Mouse (Mus musculus): ENCODE results near the gene Elavl2.
A peak's percentile ranks its signal among the peaks of the same experiment; 100 is the strongest.

Gene Elavl2

DNA sequence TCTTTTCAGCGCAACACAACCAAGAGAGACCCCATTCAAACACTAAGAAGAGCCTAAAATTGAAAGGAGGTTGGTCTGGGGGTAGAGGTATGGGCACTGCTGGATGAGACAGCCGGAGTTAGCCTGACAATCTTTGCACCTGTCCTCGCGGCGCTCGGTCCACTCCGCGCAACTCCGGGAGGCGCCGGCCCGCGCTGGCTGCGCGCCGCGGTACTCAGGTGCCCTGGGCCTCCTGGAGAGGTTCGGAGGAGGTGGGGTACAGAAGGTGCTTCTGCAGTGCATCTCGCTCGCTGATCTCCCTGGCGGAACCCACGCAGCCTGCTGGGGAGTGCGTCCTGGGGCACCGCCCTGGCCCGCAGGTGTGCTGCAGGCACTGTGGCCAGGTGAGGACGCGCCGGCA lies at the start of gene Elavl2:
Gene Elavl2 (minus strand): TSS at position 363 of the 400 bp plus-strand sequence.
- peak; percentile 12 for DNase-seq (ENCODE audit: low spot score)

DNA sequence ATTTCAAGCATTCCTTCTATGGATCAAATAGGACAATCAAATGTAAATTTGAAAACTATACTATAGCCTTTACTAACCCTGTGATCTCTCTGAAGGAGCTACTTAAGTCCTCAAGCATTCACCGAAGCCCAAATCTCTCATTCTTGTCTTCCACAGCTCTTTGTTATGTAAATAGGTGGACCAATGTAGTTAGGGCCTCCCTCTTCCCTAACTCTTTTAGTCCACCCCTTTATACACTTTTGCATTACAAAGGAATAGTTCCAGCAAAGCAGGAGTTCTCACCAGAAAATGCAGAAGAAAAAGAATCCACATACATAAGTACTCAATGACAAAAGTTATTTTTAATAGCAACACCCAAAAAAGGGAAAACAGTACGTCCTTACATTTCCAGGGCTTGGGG lies 47.3 kb upstream of the Elavl2 start:
- no peak for DNase-seq (ENCODE audit: low spot score)

DNA sequence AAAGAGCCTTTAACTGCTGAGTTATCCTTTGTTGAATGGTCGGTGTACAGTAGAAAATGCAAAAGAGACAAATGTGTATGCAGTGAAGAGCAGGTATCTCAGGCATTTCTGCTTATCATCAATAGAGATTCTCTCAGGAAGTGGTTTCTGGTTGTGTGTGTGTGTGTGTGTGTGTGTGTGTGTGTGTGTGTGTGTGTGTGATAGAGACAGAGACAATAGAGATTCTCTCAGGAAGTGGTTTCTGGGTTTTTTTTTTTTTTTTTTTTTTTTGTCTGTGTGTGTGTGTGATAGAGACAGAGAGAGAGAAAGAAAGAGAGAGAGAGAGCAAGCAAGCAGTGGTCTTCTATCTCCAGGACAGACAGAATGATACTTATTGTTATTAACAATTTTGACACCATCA lies 15.0 kb upstream of the Elavl2 start:
- DNase-seq (ENCODE audit: low spot score) = no peak

DNA sequence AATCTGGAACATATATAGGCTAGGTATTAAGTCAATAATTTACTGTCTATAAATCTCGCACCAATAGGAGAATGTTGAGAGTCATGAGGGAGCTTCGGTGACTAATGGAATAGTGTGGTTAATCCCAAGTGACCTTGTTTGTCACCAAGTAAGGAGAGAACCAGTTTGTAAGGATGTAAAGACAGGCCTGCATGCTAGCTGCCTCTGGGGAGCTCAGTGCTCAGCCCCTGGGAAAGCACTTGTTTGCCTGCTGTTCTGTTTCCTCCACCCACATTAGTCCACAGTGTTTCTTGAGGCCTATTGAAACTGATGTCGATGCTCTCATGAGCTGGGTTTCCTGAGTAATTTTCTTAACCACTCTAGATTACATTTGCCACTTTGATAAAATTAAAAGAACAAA lies 4.5 kb upstream of the Elavl2 start:
- no peak for DNase-seq (ENCODE audit: low spot score)

DNA sequence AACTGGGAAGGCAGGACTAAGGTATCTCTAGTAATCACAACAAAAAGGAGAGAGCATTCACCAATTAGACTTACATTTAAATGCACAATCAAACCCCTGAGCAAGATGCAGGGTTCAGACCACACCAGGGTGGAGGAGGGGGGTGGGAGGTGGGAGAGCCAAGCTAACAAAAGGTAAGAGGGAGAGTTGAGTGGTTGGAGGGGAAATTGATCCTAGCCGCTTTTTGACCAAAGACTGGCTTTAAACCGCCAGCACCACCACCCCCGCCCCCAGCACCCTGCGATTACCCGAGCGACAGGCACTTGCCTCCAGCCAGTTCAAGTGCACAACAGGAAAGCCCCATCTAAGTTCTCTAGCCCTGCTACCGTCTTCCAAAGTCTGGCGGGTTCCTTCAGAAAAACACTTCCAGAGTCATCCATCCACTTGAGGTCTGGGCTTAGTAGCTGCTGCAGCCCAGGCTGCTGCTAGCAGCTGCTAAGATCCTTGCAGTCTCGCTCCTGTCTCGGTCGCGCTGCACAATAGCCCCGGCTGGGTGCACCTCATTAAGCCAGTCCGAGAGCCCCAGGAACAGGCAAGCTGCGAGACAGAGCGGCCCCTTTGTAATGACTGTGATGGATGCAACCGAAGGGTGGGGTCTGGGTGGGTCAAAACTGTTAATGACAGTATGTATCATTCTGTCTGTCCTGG lies 932 bp downstream of the Elavl2 start:
- peak; percentile 73 for DNase-seq (ENCODE audit: low spot score)

DNA sequence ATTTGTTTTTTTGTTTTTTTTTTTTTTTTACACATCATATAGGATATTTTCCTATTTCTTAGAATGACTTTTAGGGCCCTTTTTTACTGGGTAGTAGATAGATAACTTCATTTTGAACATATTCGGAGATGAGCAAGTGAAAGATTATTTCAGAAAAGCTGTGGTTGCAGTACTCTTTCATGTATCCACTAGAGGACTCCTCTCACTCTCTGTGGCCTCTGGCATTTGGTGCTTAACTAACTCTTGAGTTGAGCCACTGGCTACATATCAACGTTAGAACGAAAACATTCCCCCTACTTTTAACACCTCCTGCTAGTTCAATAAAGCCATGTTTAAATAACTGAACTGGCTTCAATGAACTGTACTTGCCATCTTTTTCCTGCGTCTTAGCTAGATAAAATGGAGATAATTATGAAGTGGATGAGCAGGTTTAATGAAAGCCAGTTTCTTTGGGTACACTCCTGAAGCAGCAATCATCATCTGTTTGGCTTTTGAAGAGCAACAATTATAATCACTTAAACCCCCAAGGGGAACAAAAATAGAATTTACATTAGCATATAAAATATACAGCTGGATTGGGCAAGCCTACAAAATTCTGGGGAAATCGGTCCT lies 8.5 kb downstream of the Elavl2 start:
- no peak for DNase-seq (ENCODE audit: low spot score)

DNA sequence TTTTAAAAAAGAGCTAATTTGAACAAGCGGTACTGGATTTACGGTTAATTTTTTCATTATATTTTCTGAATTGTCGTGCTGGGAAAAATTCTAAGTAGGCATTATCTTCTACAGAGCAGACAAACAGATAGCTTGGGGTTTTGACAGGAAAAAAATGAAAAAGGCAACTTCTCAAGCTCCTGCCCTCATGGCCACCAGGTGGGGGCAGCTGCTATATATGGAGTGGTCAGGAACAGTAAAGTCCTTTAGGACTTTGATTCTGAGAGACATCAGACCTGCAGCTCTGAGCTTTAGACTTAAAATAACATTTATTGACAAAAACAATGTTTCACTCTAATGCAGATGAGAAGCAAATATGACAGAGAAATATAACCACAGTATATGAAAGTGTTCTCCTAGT lies 12.9 kb downstream of the Elavl2 start:
- no peak for DNase-seq (ENCODE audit: low spot score)

DNA sequence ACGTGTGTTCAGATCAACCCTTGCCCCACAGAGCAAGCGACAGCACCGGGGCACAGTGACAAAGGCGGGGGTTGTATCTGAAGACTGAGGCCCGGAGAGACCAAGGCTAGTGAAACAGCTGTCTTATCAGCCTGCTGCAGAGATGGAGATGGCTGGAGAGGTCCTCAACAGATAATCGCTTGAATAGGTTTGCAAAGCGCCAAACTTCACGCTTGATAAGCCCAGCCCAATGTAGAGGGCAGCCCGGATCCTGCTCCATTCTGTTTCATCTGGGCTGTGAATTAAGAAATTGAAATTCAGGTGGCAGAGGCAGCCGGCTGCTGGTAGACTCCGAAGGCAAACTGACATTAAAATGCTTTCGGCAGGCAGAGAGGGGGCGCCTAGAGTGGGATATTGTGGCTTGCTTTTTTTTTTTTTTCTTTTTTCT lies 19.4 kb downstream of the Elavl2 start:
- peak; percentile 14 for DNase-seq (ENCODE audit: low spot score)

DNA sequence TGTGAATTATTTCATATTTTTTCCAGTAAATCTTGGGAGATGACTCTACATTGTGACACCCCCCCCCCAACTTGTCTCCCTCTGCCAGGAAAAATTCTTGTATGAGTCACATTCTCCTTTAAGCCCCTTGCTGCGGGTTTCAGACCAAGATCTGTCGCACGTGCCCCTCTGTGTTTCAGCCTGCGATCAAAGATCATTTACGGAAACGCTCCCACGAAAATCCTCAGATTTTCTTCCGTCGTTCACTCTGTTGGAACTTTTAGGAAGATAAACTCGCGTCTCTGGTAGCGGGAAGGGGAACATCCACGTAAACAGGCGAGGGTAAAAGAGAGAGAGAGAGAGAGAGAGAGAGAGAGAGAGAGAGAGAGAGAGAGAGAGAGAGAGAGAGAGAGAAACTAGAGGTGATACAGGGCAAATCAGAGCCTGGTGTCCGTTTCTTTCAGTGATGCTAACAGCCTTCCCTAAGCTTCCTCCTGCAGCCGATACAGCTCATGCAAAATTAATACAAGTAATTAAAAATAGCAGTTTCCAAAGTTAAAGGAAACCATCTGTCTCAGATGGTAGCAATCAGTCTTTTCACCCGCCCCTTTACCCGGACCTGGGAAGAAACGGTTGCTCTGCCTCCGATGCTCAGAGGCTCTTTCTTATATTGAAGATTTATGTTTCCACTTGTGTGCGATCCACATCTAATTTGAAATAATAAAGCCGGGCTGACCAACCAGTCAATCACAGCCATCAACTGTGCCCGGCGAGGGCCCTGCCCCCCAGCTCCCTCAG lies 20.1 kb downstream of the Elavl2 start:
- DNase-seq (ENCODE audit: low spot score) = no peak

DNA sequence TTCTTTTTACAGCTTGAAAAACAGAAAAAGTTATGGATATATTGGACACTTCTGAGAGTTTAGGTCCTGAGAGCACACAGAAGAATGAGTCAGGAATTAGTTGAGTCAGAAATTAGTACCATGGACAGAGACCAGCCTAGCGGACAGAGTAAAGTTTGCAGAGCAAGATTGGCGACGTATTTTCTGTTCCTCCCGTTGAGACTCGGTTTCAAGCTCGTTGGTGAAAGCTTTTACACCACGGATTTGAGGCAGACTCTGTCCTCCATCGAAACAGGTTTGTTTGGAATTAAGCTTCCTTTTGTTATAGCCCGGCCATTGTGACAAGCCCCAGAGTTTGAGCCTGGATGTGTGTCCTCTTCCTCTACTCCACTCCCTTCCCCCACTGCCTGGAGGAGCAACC lies 21.0 kb downstream of the Elavl2 start:
- DNase-seq (ENCODE audit: low spot score) = peak; percentile 81

DNA sequence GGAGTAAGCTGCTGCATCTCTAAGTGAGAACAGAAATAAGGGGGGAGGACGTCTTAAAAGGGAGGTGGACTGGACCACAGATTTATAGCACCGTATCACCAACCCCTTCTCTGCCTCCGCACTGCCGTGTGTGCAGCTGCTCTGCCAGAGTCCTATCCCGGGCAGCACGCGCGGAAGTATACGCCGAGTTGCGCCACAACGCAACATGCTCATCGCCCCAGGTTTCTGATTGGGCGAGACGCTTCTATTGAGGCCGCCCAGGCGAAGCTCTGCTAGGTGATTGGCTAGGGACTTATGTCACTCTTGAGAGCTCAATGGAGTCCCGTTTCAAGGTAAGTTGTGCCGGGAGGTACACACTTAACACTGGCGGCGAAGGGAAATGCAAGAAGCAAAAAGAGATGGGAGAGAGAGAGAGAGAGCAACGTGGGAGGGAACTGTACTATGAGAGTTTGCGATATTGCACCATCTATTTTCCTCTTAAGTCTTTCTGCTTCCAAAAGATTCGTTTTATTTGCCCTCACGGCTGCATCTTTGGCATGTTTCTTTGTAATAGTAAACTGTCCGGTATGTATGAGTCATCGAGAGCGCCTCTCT lies 24.2 kb downstream of the Elavl2 start:
- DNase-seq (ENCODE audit: low spot score) = peak; percentile 98

DNA sequence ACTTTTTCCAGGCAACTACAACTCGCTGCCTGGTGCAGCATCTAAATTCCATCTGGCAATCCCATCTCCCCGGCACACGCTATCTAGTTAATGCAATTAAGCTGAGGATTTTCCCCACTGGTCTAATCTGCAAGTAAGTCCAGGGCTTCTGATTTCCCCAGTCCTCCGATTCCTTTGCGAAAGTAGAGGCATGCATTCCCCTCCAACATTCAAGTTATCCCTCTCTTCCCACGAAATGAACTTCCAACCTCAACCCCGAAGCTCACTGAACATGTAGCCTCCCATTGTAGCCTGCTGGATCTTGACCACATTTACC lies 25.3 kb downstream of the Elavl2 start:
- no peak for DNase-seq (ENCODE audit: low spot score)

DNA sequence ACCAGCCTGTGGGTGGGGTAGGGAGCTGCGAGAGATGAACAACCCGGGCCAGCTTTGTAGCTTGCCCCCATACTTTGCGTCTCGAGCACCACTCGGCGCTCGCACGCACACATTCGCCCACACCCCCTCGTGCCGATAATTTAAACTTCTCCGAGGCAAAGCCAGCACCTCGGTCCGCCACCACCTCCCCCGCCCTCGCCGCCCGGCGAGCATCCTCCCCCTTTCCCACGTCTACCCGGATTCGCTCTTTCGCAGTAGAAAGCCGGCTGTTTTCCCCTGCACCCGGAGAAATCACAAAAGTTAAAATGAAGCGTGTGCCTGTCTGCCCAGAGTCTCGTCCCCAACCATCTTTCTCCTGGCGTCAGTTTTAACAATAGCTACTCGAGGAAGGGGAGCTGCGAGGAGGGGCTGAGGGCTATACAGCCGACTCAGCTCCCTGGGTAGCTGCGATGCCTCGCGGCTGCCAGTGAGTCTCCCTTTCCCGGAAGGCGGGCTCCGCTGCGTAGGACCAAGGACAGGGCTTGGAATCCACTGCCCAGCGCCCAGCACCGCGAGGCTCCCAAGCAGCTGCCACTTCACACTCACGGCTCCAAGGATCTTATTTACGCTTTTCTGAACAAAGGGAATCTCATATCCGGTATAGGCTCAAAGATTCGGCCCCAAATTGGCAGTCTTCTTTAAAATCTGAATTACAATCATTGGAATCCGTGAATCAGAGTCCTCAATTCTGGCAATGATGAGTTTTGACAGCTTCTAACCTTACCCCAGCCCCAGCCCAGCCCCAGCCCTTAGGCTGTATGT lies 25.8 kb downstream of the Elavl2 start:
- peak; percentile 80 for DNase-seq (ENCODE audit: low spot score)

DNA sequence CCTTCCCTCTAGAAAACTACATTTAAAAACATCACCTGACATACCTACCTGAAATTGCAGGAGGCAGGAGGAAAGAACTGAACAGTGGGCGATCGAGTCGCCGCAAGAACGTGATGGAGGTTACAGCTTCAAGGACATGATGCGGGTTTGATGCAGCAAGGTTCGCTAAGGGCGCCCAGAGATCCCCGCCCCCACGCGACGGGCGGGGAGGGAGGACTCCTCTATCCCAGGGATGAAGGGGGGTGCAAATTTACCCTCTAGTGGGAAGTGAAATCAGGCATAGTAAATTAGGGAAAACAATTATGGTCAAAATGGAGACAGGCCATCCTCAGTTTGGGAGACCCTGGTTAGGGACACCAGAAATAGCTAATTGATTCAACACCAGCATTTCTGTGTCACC lies 27.7 kb downstream of the Elavl2 start:
- no peak for DNase-seq (ENCODE audit: low spot score)

DNA sequence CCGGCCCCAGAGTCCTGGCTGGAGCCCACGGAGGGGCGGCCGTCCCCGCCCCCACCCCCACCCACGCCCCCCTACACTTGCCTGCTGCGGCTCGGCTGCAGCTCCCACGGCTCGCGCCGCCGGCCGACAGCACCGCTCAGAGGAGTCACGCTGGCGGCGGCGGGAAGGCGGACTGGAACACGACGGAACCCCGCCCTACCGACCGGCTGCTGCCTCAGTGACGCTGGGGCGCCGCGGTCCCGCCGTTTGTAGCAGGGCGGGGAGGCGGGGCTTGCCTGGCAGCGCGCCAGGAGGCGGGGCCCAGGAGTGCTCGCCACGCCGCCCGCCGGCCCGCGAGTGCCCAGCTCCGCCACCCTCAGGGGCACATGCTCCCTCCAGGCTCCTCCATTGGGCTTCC lies 28.8 kb downstream of the Elavl2 start:
- peak; percentile 81 for DNase-seq (ENCODE audit: low spot score)

DNA sequence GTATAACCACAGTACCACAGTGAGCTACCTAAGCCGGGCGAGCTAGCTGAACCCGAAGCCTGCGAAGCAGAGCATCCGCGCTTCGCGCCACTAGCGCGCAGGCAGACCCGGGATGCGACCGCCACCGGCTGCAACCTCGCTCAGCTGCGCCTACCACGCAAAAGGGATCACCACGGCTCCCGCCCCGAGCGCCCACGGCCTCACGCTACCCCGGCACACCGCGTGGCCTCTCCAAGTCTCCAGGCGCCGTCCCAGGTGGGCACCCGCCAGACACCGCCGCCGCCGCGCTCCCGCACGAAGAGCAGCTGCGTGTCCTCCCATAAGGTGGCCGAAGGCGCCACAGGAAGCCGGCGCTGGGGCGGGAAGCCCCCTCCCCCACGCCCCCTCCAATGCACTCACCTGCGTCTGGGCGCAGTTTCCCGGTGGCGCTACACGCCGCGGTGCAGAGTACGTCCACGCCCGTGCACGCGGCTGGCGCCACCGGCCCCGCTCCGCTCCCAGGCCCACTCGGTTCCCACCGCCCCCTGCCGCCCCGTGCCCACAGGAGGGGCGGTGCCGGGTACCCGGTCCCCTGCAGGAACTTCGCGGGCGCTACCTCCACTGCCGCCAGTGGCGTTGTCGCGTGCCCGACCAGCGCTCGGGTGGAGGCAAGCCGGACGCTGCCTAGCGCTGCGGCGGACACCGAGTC lies 29.3 kb downstream of the Elavl2 start:
- DNase-seq (ENCODE audit: low spot score) = peak; percentile 50

DNA sequence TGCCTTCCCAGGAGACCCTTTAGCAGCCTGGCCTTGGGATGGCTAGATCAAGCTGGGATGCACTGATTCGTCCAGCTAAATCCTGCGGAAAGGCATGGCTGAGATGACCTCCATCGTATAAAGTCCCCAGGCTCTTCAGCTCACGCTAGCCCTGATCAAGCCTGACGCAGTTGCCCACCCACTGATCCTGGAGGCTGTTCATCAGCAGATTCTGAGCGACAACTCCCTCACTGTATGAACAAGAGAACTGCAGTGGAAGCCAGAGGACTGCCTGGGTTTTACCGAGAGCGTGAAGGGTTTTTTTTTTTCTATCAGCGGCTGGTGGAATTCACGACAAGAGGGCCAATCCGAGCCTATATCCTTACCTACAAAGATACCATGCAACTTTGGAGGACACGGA lies 35.3 kb downstream of the Elavl2 start:
- no peak for DNase-seq (ENCODE audit: low spot score)

DNA sequence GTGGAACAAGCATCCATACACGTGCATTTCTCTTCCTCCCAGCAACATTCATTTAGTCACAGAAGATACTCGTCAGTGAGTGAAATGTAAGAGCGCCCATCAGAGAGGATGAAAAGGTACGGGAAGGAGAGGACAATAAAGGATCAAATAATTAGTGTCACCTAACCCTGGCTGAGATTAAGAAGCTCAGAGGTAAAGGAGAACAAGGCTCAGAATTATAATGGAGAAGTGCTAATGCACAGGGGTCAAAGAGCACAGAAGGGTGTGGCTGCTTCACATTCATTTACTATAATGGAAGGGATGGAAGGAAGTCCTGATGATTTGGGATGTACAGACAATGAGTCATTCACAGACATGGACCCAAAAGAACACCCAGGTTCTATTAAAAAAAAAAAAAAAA lies 36.6 kb downstream of the Elavl2 start:
- DNase-seq (ENCODE audit: low spot score) = no peak

DNA sequence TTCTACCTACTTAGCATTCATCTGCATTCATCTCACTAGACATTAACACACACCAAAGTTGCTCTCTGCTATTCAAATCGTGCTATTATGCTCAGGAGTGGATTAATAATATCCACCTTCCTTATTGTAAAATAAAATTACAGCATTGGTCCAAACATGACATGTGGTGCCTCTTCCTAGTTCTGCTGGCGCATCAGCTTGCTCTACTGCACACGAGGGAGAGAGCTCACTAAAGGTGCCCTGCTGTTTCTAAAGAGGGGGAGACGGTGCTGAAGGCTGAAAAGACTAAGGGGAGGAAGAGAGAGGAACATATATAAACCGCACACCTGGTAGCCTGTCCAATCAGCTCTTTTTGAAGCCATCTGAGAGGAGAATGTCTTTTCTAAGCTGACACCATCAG lies 38.1 kb downstream of the Elavl2 start:
- no peak for DNase-seq (ENCODE audit: low spot score)

DNA sequence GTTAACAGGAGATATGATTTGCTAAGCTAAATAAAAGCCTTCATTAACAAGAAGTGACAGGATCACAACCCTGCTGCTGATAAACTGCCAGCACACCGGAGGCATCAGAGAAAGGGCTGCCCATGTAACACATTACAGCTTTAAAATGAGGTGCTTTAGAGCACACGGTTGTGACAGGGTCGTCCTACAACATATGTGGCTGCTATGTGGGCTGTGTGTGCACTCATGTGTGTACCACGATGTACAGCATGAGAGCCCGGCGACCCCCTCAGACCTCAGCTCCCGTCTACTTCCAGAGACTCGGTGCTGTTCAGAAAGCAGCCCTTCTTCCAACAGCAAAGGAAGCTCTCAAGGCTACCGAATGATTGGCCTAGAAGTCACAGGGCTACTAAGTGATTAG lies 47.4 kb downstream of the Elavl2 start:
- DNase-seq (ENCODE audit: low spot score) = no peak

DNA sequence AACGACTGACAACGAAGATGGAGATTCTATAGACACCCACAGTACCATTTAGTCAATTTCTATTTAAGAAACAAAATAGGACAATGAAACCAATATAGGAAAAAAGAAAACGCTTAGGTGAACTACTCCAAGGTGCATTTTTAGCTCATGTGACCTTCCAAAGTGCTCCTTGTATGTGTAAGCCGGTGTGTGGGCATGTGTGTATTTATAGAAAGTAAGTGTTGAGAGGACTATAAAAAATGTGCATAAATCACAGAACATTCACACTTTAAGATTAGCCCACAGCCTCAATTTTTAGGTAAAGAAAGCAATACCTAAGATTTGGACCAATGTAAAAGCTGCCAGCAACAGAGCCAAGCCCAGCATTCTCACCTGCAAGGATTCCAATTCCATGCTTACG lies 51.0 kb downstream of the Elavl2 start:
- no peak for DNase-seq (ENCODE audit: low spot score)

DNA sequence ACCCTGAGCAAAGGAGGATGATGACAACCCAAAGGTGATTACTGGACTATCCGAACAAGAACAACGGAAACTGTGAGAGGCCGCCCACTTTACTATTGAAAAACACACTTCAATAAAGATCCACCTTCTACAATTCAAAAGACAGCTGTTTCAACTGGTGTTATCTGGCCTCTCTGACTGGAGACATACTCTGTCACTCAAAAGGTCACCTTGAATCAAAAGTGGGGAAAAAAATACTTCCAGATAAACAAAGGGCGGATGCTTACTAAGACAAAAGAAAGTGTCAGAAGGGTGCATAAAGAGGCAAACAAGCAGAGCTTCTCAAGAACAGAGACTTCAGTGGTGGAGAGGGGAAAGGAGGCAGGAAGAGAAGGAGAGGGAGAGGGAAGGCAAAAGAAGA lies 66.4 kb downstream of the Elavl2 start:
- no peak for DNase-seq (ENCODE audit: low spot score)
